ENCODE assay signal across 7 mouse cellular contexts in the genomic region with DNA sequence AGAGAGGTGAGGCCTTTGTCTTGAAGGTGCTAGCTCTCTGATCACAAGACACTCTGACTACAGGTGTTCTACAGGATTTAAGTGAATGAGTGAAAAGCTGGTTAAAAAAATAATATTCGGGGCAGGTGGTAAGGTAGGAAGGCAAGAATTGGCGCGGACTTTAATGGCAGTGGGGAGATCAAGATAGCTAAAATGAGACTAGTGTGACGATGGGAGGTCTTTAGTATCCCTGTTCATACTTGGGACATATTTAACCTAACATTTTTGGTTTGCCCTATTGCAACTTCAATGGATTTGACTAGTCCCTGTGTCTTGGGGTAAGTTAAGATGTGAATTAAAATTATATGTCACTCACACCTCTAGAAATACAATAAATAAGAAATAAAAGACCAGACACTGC. TPM values are rescaled to one million over a fixed set of nuclear protein-coding genes. Genes with fewer than 3 reads are reported as not detected.
DNase-seq lines count a peak whose midpoint lies in the region; ATAC-seq and TF ChIP-seq lines count a peak whose summit lies in the region.

No protein-coding gene starts in this region.

- no peak overlapping the region for H3ac ChIP-seq in myocyte (ENCODE audit: control insufficient read depth, insufficient read length)

- peaks cover 15% of the 10 kb centered on the region for H3K36me3 ChIP-seq in embryonic facial prominence, embryonic 14.5 days (ENCODE audit: control insufficient read depth, insufficient read depth, low read length)
- H3K36me3 ChIP-seq in hindbrain, postnatal 0 days (ENCODE audit: insufficient read depth, low read length), result peaks cover 8% of the 10 kb centered on the region
- H3K36me3 ChIP-seq in myocyte (ENCODE audit: control insufficient read depth, insufficient read depth), result peaks cover 6% of the 10 kb centered on the region

- TF ChIP-seq CTCF in layer of hippocampus, adult 2 months (conservative IDR thresholded peaks at IDR 0.05), result no peak
- TF ChIP-seq CTCF in hindbrain, postnatal 0 days (IDR thresholded peaks at IDR 0.05; ENCODE audit: low read depth), result no peak

- H3K27ac ChIP-seq in layer of hippocampus, adult 2 months, result peak overlapping the region; percentile 97
- H3K27ac ChIP-seq in embryonic facial prominence, embryonic 14.5 days (replicated peaks; ENCODE audit: low read depth, low read length), result no peak overlapping the region
- H3K27ac ChIP-seq in hindbrain, postnatal 0 days, result peak overlapping the region; percentile 77; the same call in 1 of the 2 replicates

- H3K4me2 ChIP-seq in embryonic facial prominence, embryonic 14.5 days (ENCODE audit: low read depth, low read length), result peak overlapping the region; percentile 54
- H3K4me2 ChIP-seq in hindbrain, postnatal 0 days (ENCODE audit: low read depth, low read length), result peak overlapping the region; percentile 77
- peak overlapping the region; percentile 77 for H3K4me2 ChIP-seq in myocyte (ENCODE audit: low read depth)

- no peak for TF ChIP-seq POLR2A in myocyte (IDR thresholded peaks at IDR 0.05; ENCODE audit: insufficient read length, low read depth)

- H3K9ac ChIP-seq in embryonic facial prominence, embryonic 14.5 days (ENCODE audit: low read depth, low read length), result peak overlapping the region; percentile 47; the same call in 1 of the 2 replicates
- peak overlapping the region; percentile 80 for H3K9ac ChIP-seq in hindbrain, postnatal 0 days (replicated peaks; ENCODE audit: low read length)

- peak in 1 of 2 experiments; percentile 12 for DNase-seq in layer of hippocampus, adult 2 months (ENCODE audit: low spot score in 2 of 2)
- DNase-seq in layer of hippocampus, adult 18-20 months (ENCODE audit: low spot score in 2 of 2), result no peak
- no peak for DNase-seq in embryonic facial prominence, embryonic 14.5 days (ENCODE audit: low spot score)
- DNase-seq in hindbrain, postnatal 0 days (ENCODE audit: low spot score), result no peak
- no peak for DNase-seq in right cerebral cortex, postnatal 14 days

- 35% methylated on average over 4 of the region's 4 CpGs for WGBS in embryonic facial prominence, embryonic 14.5 days
- 34% methylated on average over 4 of the region's 4 CpGs for WGBS in hindbrain, postnatal 0 days

- H3K4me3 ChIP-seq in layer of hippocampus, adult 2 months, result peak overlapping the region; percentile 91
- peak overlapping the region; percentile 80 for H3K4me3 ChIP-seq in embryonic facial prominence, embryonic 14.5 days (ENCODE audit: low read depth, low read length)
- H3K4me3 ChIP-seq in hindbrain, postnatal 0 days (ENCODE audit: low read length), result peak overlapping the region; percentile 69
- peak overlapping the region; percentile 94 for H3K4me3 ChIP-seq in myocyte

- H3K27me3 ChIP-seq in embryonic facial prominence, embryonic 14.5 days (replicated peaks; ENCODE audit: control insufficient read depth, insufficient read depth, low read length), result no peaks in the 10 kb centered on the region
- no peaks in the 10 kb centered on the region for H3K27me3 ChIP-seq in hindbrain, postnatal 0 days (ENCODE audit: insufficient read depth, low read length)
- no peaks in the 10 kb centered on the region for H3K27me3 ChIP-seq in myocyte (ENCODE audit: control insufficient read depth, insufficient read depth, insufficient read length)

- ATAC-seq in embryonic facial prominence, embryonic 14.5 days (ENCODE audit: low read depth), result no peak
- ATAC-seq in hindbrain, postnatal 0 days, result no peak
- no peak for ATAC-seq in granulocyte monocyte progenitor cell, adult 5-6 weeks (replicated peaks; ENCODE audit: poor library complexity, severe bottlenecking)

- peaks cover 23% of the 10 kb centered on the region for H3K79me2 ChIP-seq in myocyte (ENCODE audit: control insufficient read depth, insufficient read depth)

- H3K4me1 ChIP-seq in embryonic facial prominence, embryonic 14.5 days (ENCODE audit: control insufficient read depth, insufficient read depth, low read length), result peaks cover 10% of the 10 kb centered on the region
- H3K4me1 ChIP-seq in hindbrain, postnatal 0 days (ENCODE audit: insufficient read depth, low read length), result peaks cover 15% of the 10 kb centered on the region

- H3K9me3 ChIP-seq in embryonic facial prominence, embryonic 14.5 days (ENCODE audit: control insufficient read depth, low read length), result no peaks in the 10 kb centered on the region
- H3K9me3 ChIP-seq in hindbrain, postnatal 0 days (ENCODE audit: low read length), result no peaks in the 10 kb centered on the region

TF ChIP-seq in myocyte, 11 proteins besides CTCF, POLR2A, EP300 and RAD21:
- TF ChIP-seq REST (IDR thresholded peaks at IDR 0.05; ENCODE audit: insufficient read depth, insufficient read length) (no peak), POLR2AphosphoS2 (IDR thresholded peaks at IDR 0.05; ENCODE audit: insufficient read length, low read depth) (no peak), CEBPB (IDR thresholded peaks at IDR 0.05; ENCODE audit: insufficient read depth, poor library complexity, severe bottlenecking) (no peak)

RNA-seq across cellular contexts. Expression of a gene that starts 0.8 kb away (rescaled TPM):
- total RNA-seq in layer of hippocampus, adult 2 months (2021), result 10 to 100 TPM; 83.1 to 93.5 TPM
- 10 to 100 TPM; 77.5 to 87.4 TPM for total RNA-seq in layer of hippocampus, adult 18-20 months (2021)
- 64.7 and 82.4 TPM in 2 replicates for polyA plus RNA-seq in embryonic facial prominence, embryonic 14.5 days (2014; fragmentation: Nextera tagmentation; extraction: Ambion mirVana)
- 124 and 170 TPM in 2 replicates for total RNA-seq in hindbrain, postnatal 0 days (2014; rRNA removed)
- 66.3 and 66.5 TPM in 2 replicates for polyA plus RNA-seq in hindbrain, postnatal 0 days (2015; fragmentation: Nextera tagmentation; extraction: Ambion mirVana)
- polyA plus RNA-seq in myocyte (2012; fragmentation: generic; extraction: Trizol), result 153 TPM
- 124 and 140 TPM in 2 replicates for total RNA-seq in granulocyte monocyte progenitor cell, adult 5-6 weeks (2014; fragmentation: Nextera tagmentation)
- total RNA-seq in granulocyte monocyte progenitor cell, adult 5-6 weeks (2017), result 83.1 and 128 TPM in 2 replicates

RNA-seq across cellular contexts. Expression of a gene that starts 3.0 kb away (rescaled TPM):
- under 1 TPM; 0.39 to 0.95 TPM for total RNA-seq in layer of hippocampus, adult 2 months (2021)
- total RNA-seq in layer of hippocampus, adult 18-20 months (2021), result under 1 TPM; 0.53 to 0.94 TPM
- 0.65 and 0.73 TPM in 2 replicates for polyA plus RNA-seq in embryonic facial prominence, embryonic 14.5 days (2014; fragmentation: Nextera tagmentation; extraction: Ambion mirVana)
- total RNA-seq in hindbrain, postnatal 0 days (2014; rRNA removed), result 0.40 and 1.3 TPM in 2 replicates
- polyA plus RNA-seq in hindbrain, postnatal 0 days (2015; fragmentation: Nextera tagmentation; extraction: Ambion mirVana), result 0.38 and 0.40 TPM in 2 replicates
- polyA plus RNA-seq in myocyte (2012; fragmentation: generic; extraction: Trizol), result not detected
- total RNA-seq in granulocyte monocyte progenitor cell, adult 5-6 weeks (2014; fragmentation: Nextera tagmentation), result 7.8 and 10.5 TPM in 2 replicates
- total RNA-seq in granulocyte monocyte progenitor cell, adult 5-6 weeks (2017), result 7.0 and 9.2 TPM in 2 replicates

RNA-seq across cellular contexts. Expression of a gene that starts 14.5 kb away (rescaled TPM):
- total RNA-seq in layer of hippocampus, adult 2 months (2021), result 100 to 1,000 TPM; 286 to 287 TPM
- total RNA-seq in layer of hippocampus, adult 18-20 months (2021), result 100 to 1,000 TPM; 268 TPM
- 1.4 and 1.9 TPM in 2 replicates for polyA plus RNA-seq in embryonic facial prominence, embryonic 14.5 days (2014; fragmentation: Nextera tagmentation; extraction: Ambion mirVana)
- 93.9 and 128 TPM in 2 replicates for total RNA-seq in hindbrain, postnatal 0 days (2014; rRNA removed)
- 40.1 and 43.2 TPM in 2 replicates for polyA plus RNA-seq in hindbrain, postnatal 0 days (2015; fragmentation: Nextera tagmentation; extraction: Ambion mirVana)
- 0.37 TPM for polyA plus RNA-seq in myocyte (2012; fragmentation: generic; extraction: Trizol)
- total RNA-seq in granulocyte monocyte progenitor cell, adult 5-6 weeks (2014; fragmentation: Nextera tagmentation), result not detected in 2 replicates
- not detected in 2 replicates for total RNA-seq in granulocyte monocyte progenitor cell, adult 5-6 weeks (2017)

RNA-seq across cellular contexts. Expression of a gene that starts 27.1 kb away (rescaled TPM):
- total RNA-seq in layer of hippocampus, adult 2 months (2021), result 1 to 10 TPM; 1.9 to 2.5 TPM
- 1 to 10 TPM; 3.9 to 4.4 TPM for total RNA-seq in layer of hippocampus, adult 18-20 months (2021)
- polyA plus RNA-seq in embryonic facial prominence, embryonic 14.5 days (2014; fragmentation: Nextera tagmentation; extraction: Ambion mirVana), result 3.1 and 4.5 TPM in 2 replicates
- 2.5 and 9.8 TPM in 2 replicates for total RNA-seq in hindbrain, postnatal 0 days (2014; rRNA removed)
- 1.2 and 1.9 TPM in 2 replicates for polyA plus RNA-seq in hindbrain, postnatal 0 days (2015; fragmentation: Nextera tagmentation; extraction: Ambion mirVana)
- polyA plus RNA-seq in myocyte (2012; fragmentation: generic; extraction: Trizol), result not detected
- total RNA-seq in granulocyte monocyte progenitor cell, adult 5-6 weeks (2014; fragmentation: Nextera tagmentation), result 30.0 and 31.7 TPM in 2 replicates
- total RNA-seq in granulocyte monocyte progenitor cell, adult 5-6 weeks (2017), result 23.8 and 34.6 TPM in 2 replicates

RNA-seq across cellular contexts. Expression of a gene that starts 41.5 kb away (rescaled TPM):
- total RNA-seq in layer of hippocampus, adult 2 months (2021), result 10 to 100 TPM; 60.0 to 60.1 TPM
- 10 to 100 TPM; 54.2 to 54.7 TPM for total RNA-seq in layer of hippocampus, adult 18-20 months (2021)
- 100.0 and 103 TPM in 2 replicates for polyA plus RNA-seq in embryonic facial prominence, embryonic 14.5 days (2014; fragmentation: Nextera tagmentation; extraction: Ambion mirVana)
- 17.2 and 26.5 TPM in 2 replicates for total RNA-seq in hindbrain, postnatal 0 days (2014; rRNA removed)
- polyA plus RNA-seq in hindbrain, postnatal 0 days (2015; fragmentation: Nextera tagmentation; extraction: Ambion mirVana), result 33.8 and 34.6 TPM in 2 replicates
- 115 TPM for polyA plus RNA-seq in myocyte (2012; fragmentation: generic; extraction: Trizol)
- 39.6 and 41.7 TPM in 2 replicates for total RNA-seq in granulocyte monocyte progenitor cell, adult 5-6 weeks (2014; fragmentation: Nextera tagmentation)
- 5.3 and 10.5 TPM in 2 replicates for total RNA-seq in granulocyte monocyte progenitor cell, adult 5-6 weeks (2017)

Comparison
In these comparisons a context has a peak if more than half of its experiments do, and no peak if none do; other contexts are left out.
1. RNA of a gene that starts 14.5 kb away (total RNA-seq): 286 to 287 TPM in layer of hippocampus, adult 2 months, 268 TPM in layer of hippocampus, adult 18-20 months and 93.9 to 128 TPM in hindbrain, postnatal 0 days; not detected in granulocyte monocyte progenitor cell, adult 5-6 weeks; every median in the first group is over 10 times any median in the second.
2. Peak in every context shown above with its lines, with median percentiles within 50 percentile points of each other: H3K4me3 ChIP-seq and H3K4me2 ChIP-seq.